ENCODE assay signal across 8 mouse cellular contexts in the genomic region with DNA sequence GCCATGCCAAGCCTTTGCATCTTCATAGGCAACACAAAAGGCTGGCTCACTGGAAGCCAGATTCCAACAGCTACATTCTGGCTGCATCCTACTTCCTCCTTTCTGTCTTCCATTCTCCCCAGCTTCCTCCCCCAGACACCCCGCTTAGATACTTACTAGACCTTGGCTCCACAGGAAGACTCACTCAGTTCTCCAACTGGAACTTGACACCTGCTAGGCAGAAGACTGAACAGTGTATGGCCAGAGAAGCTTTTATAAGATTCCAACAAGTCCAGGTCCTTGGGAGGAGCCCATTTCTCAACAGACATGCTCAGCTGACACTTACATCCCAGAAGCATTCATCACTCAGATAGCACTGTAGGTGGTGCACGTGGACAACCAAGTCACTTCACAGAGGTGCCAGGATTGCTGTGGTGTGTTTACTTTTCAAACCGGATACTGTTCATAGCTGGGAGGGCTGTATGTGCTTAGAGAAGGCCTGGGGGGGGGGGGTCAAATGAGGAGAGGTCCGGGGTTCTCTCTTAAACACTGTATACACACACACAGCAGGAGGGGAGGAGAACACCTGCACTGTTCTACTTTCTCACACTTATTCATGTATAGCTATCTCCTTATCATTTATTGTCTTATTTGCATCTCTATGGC. TPM values are rescaled to one million over a fixed set of nuclear protein-coding genes. Genes with fewer than 3 reads are reported as not detected.
DNase-seq lines count a peak whose midpoint lies in the region; ATAC-seq lines count a peak whose summit lies in the region.

Crct1 (minus strand) TSS at position 228 of the 645 bp plus-strand sequence.

- H3K27me3 ChIP-seq in heart, embryonic 13.5 days (replicated peaks) = peaks cover 8% of the 10 kb centered on the region; the same call in 1 of the 2 replicates
- no peaks in the 10 kb centered on the region for H3K27me3 ChIP-seq in hindbrain, embryonic 14.5 days (ENCODE audit: control insufficient read depth, insufficient read depth, low read length)
- no peaks in the 10 kb centered on the region for H3K27me3 ChIP-seq in midbrain, embryonic 15.5 days (replicated peaks)

- H3K36me3 ChIP-seq in heart, embryonic 13.5 days = no peaks in the 10 kb centered on the region
- no peaks in the 10 kb centered on the region for H3K36me3 ChIP-seq in hindbrain, embryonic 14.5 days (replicated peaks; ENCODE audit: control insufficient read depth, insufficient read depth)
- no peaks in the 10 kb centered on the region for H3K36me3 ChIP-seq in midbrain, embryonic 15.5 days (replicated peaks)

- peak within 1 kb of the TSS; percentile 85 for H3K4me2 ChIP-seq in heart, embryonic 13.5 days
- peak within 1 kb of the TSS; percentile 88 for H3K4me2 ChIP-seq in hindbrain, embryonic 14.5 days (replicated peaks)
- H3K4me2 ChIP-seq in midbrain, embryonic 15.5 days = peak within 1 kb of the TSS; percentile 65

- H3K4me3 ChIP-seq in heart, embryonic 13.5 days = peak within 1 kb of the TSS; percentile 61
- peak within 1 kb of the TSS; percentile 47 for H3K4me3 ChIP-seq in hindbrain, embryonic 14.5 days (replicated peaks; ENCODE audit: low read length)
- H3K4me3 ChIP-seq in midbrain, embryonic 15.5 days = peak within 1 kb of the TSS; percentile 45

- peak within 1 kb of the TSS; percentile 76 for H3K9ac ChIP-seq in heart, embryonic 13.5 days
- H3K9ac ChIP-seq in hindbrain, embryonic 14.5 days = peak within 1 kb of the TSS; percentile 62
- H3K9ac ChIP-seq in midbrain, embryonic 15.5 days = peak within 1 kb of the TSS; percentile 38

- no peak for DNase-seq in heart, adult 8-10 months (ENCODE audit: low spot score)
- peak; percentile 30 for DNase-seq in Muller cell, postnatal 12 days (ENCODE audit: inconsistent ontology term)
- no peak for DNase-seq in hindbrain, embryonic 14.5 days (ENCODE audit: low spot score)
- no peak for DNase-seq in frontal cortex, postnatal 10 days (ENCODE audit: low spot score in 2 of 2)
- no peak for DNase-seq in layer of hippocampus, postnatal 25 days (ENCODE audit: extremely low spot score in 1 of 2, low spot score in 1 of 2)
- no peak for DNase-seq in layer of hippocampus, adult 8-10 months (ENCODE audit: low spot score in 2 of 2)

- no peak within 1 kb of the TSS for H3K27ac ChIP-seq in heart, embryonic 13.5 days (replicated peaks)
- no peak within 1 kb of the TSS for H3K27ac ChIP-seq in hindbrain, embryonic 14.5 days
- H3K27ac ChIP-seq in midbrain, embryonic 15.5 days = peak within 1 kb of the TSS; percentile 34

- no peak for ATAC-seq in heart, embryonic 13.5 days (ENCODE audit: extremely low read depth, insufficient number of reproducible peaks, low FRiP score, low TSS enrichment)
- no peak for ATAC-seq in hindbrain, embryonic 14.5 days (ENCODE audit: low FRiP score)
- ATAC-seq in midbrain, embryonic 15.5 days (replicated peaks) = no peak

- no peaks in the 10 kb centered on the region for H3K9me3 ChIP-seq in heart, embryonic 13.5 days
- no peaks in the 10 kb centered on the region for H3K9me3 ChIP-seq in hindbrain, embryonic 14.5 days (ENCODE audit: control insufficient read depth, low read length)
- H3K9me3 ChIP-seq in midbrain, embryonic 15.5 days = no peaks in the 10 kb centered on the region

- WGBS in heart, embryonic 13.5 days = 45% methylated on average over 4 of the region's 4 CpGs
- 30% methylated on average over 4 of the region's 4 CpGs for WGBS in hindbrain, embryonic 14.5 days
- WGBS in midbrain, embryonic 15.5 days = 62% methylated on average over 4 of the region's 4 CpGs

- peaks cover 10% of the 10 kb centered on the region; the same call in 1 of the 2 replicates for H3K4me1 ChIP-seq in heart, embryonic 13.5 days
- H3K4me1 ChIP-seq in hindbrain, embryonic 14.5 days (replicated peaks; ENCODE audit: control insufficient read depth, insufficient read depth, low read length) = 0 out of 2 replicates have a peak, but pooled peaks cover 7% of the 10 kb centered on the region
- H3K4me1 ChIP-seq in midbrain, embryonic 15.5 days = peaks cover 13% of the 10 kb centered on the region

RNA-seq across cellular contexts. Expression of gene Crct1, which starts in this region (rescaled TPM):
- polyA plus RNA-seq in heart, embryonic 13.5 days (2015; fragmentation: Nextera tagmentation; extraction: Ambion mirVana) = 0.43 TPM in 1 of 2 replicates, not detected in the other
- not detected for total RNA-seq in heart, adult 8-10 months (2022)
- polyA plus RNA-seq in hindbrain, embryonic 14.5 days (2014; fragmentation: Nextera tagmentation; extraction: Ambion mirVana) = 1.0 and 2.3 TPM in 2 replicates
- 1.3 and 1.6 TPM in 2 replicates for polyA plus RNA-seq in midbrain, embryonic 15.5 days (2015; fragmentation: Nextera tagmentation; extraction: Ambion mirVana)
- total RNA-seq in layer of hippocampus, postnatal 25 days (2021) = not detected
- not detected for total RNA-seq in layer of hippocampus, adult 8-10 months (2022)
